8 mouse cellular contexts compared by ENCODE assay signal in genomic region chr16:32643661-32644061, GRCm38 (mm10). TPM values are rescaled to one million over a fixed set of nuclear protein-coding genes. Genes with fewer than 3 reads are reported as not detected.
DNase-seq lines count a peak whose midpoint lies in the region; ATAC-seq and TF ChIP-seq lines count a peak whose summit lies in the region.

TSS of gene Tnk2 (plus strand) at chr16:32643874.

- peak; percentile 71 for ATAC-seq in frontal cortex, adult (ENCODE audit: low TSS enrichment)
- ATAC-seq in lung, postnatal 0 days, result peak; percentile 91

- H3K27me3 ChIP-seq in hindbrain, embryonic 10.5 days (ENCODE audit: insufficient read depth, poor library complexity, severe bottlenecking), result no peaks in the 10 kb centered on the region
- no peaks in the 10 kb centered on the region for H3K27me3 ChIP-seq in lung, postnatal 0 days (replicated peaks; ENCODE audit: insufficient read depth, low read length)

- H3K4me2 ChIP-seq in lung, postnatal 0 days (replicated peaks; ENCODE audit: low read depth, low read length), result peak within 1 kb of the TSS; percentile 97

- peak within 1 kb of the TSS; percentile 68 for H3K9ac ChIP-seq in lung, postnatal 0 days (replicated peaks; ENCODE audit: low read depth)

- no peaks in the 10 kb centered on the region for H3K36me3 ChIP-seq in hindbrain, embryonic 10.5 days
- no peaks in the 10 kb centered on the region for H3K36me3 ChIP-seq in lung, postnatal 0 days (ENCODE audit: insufficient read depth, low read length)

- H3K4me3 ChIP-seq in hindbrain, embryonic 10.5 days, result peak within 1 kb of the TSS; percentile 90
- H3K4me3 ChIP-seq in lung, postnatal 0 days (ENCODE audit: low read depth, low read length), result peak within 1 kb of the TSS; percentile 84

- TF ChIP-seq EP300 in lung, postnatal 0 days (IDR thresholded peaks at IDR 0.05), result no peak

- no peak for TF ChIP-seq CTCF in lung, postnatal 0 days (IDR thresholded peaks at IDR 0.05)

- 3% methylated on average over 40 of the region's 40 CpGs for WGBS in hindbrain, embryonic 10.5 days
- WGBS in lung, postnatal 0 days, result 2% methylated on average over 21 of the region's 40 CpGs

- peak; percentile 95 for DNase-seq in Muller cell, postnatal 12 days (ENCODE audit: inconsistent ontology term)
- peak; percentile 87 for DNase-seq in cerebellum, adult 8-10 months
- peak; percentile 88 for DNase-seq in hindbrain, embryonic 10.5 days (ENCODE audit: low spot score)
- DNase-seq in layer of hippocampus, adult 9-11 months, result peak; percentile 87
- peak; percentile 91 for DNase-seq in lung, postnatal 0 days (ENCODE audit: low spot score)
- DNase-seq in retina, embryonic 14.5 days (ENCODE audit: low spot score), result peak; percentile 89
- peak; percentile 91 for DNase-seq in thymus, postnatal 4 days

- no peaks in the 10 kb centered on the region for H3K9me3 ChIP-seq in hindbrain, embryonic 10.5 days
- H3K9me3 ChIP-seq in lung, postnatal 0 days (ENCODE audit: low read length), result no peaks in the 10 kb centered on the region

- peak within 1 kb of the TSS; percentile 94 for H3K27ac ChIP-seq in hindbrain, embryonic 10.5 days
- peak within 1 kb of the TSS; percentile 80 for H3K27ac ChIP-seq in lung, postnatal 0 days (ENCODE audit: low read length)

- peaks cover 35% of the 10 kb centered on the region for H3K4me1 ChIP-seq in hindbrain, embryonic 10.5 days (replicated peaks)
- peaks cover 6% of the 10 kb centered on the region; the same call in 1 of the 2 replicates for H3K4me1 ChIP-seq in lung, postnatal 0 days (ENCODE audit: insufficient read depth, low read depth, low read length)

RNA-seq across cellular contexts. Expression of gene Tnk2, which starts in this region (rescaled TPM):
- polyA plus RNA-seq in hindbrain, embryonic 10.5 days (2016; fragmentation: Nextera tagmentation; extraction: Ambion mirVana), result 7.8 and 8.4 TPM in 2 replicates
- polyA plus RNA-seq in lung, postnatal 0 days (2015; fragmentation: Nextera tagmentation; extraction: Ambion mirVana), result 19.8 and 22.4 TPM in 2 replicates

Comparison
In these comparisons a context has a peak if more than half of its experiments do, and no peak if none do; other contexts are left out.
1. Peak in every context shown above with its lines: DNase-seq, ATAC-seq, H3K4me3 ChIP-seq and H3K27ac ChIP-seq.